Mouse (Mus musculus): Measurements from ENCODE around the gene Lrguk.

GRCm38 (mm10) chr6:34179007-34179406 lies 149.8 kb downstream of the Lrguk start:
- TF ChIP-seq CTCF (IDR thresholded peaks at IDR 0.05; ENCODE audit: low read depth) (no peak), EP300 (IDR thresholded peaks at IDR 0.05; ENCODE audit: low read depth) (no peak)
